ENCODE assay signal across 8 mouse cellular contexts in genomic region chr14:30880811-30881717, GRCm38 (mm10). TPM values are rescaled to one million over a fixed set of nuclear protein-coding genes. Genes with fewer than 3 reads are reported as not detected.
A peak's percentile ranks its signal among the peaks of the same experiment; 100 is the strongest.
DNase-seq lines count a peak whose midpoint lies in the region; ATAC-seq lines count a peak whose summit lies in the region.

No protein-coding gene starts in this region.

- no peak overlapping the region for H3K4me2 ChIP-seq in forebrain, embryonic 16.5 days (ENCODE audit: low read length)

- 86% methylated on average over 17 of the region's 17 CpGs for WGBS in forebrain, embryonic 16.5 days

- H3K27me3 ChIP-seq in forebrain, embryonic 16.5 days (replicated peaks; ENCODE audit: control insufficient read depth, insufficient read depth, low read length): no peaks in the 10 kb centered on the region

- no peaks in the 10 kb centered on the region for H3K9me3 ChIP-seq in forebrain, embryonic 16.5 days (ENCODE audit: control insufficient read depth, low read length)

- DNase-seq in heart, adult 8-10 months (ENCODE audit: low spot score): peak; percentile 78
- no peak for DNase-seq in heart, postnatal 25 days (ENCODE audit: low spot score)
- DNase-seq in testis, postnatal 10 days (ENCODE audit: low spot score): peak; percentile 85
- no peak for DNase-seq in testis, postnatal 14 days (ENCODE audit: low spot score)
- DNase-seq in cerebellum, adult 9-10 months: peak; percentile 77
- peak; percentile 70 to 83 for DNase-seq in heart, postnatal 36 days
- peak; percentile 67 to 80 for DNase-seq in lung, postnatal 4 days

- no peak overlapping the region for H3K4me3 ChIP-seq in forebrain, embryonic 16.5 days (replicated peaks; ENCODE audit: low read length)

- H3K4me1 ChIP-seq in forebrain, embryonic 16.5 days (replicated peaks; ENCODE audit: control insufficient read depth, insufficient read depth, low read length): no peaks in the 10 kb centered on the region

- intact Hi-C loops in heart, postnatal 25 days (cut with DNase I): loop anchor here (2.0 to 5.0 kb wide), 2 partner anchors 14 to 61 kb away; partner anchors contain the start of gene Itih1
- intact Hi-C loops in heart, postnatal 36 days (cut with DNase I): loop anchor here (1.0 to 5.0 kb wide), 4 partner anchors 15 to 289 kb away; partner anchors contain the start of gene Tmem110

- no peak for ATAC-seq in forebrain, embryonic 16.5 days

- no peak overlapping the region for H3K9ac ChIP-seq in forebrain, embryonic 16.5 days (replicated peaks; ENCODE audit: low read depth, low read length)

- no peaks in the 10 kb centered on the region for H3K36me3 ChIP-seq in forebrain, embryonic 16.5 days (ENCODE audit: control insufficient read depth, insufficient read depth)

- H3K27ac ChIP-seq in forebrain, embryonic 16.5 days (ENCODE audit: low read length): no peak overlapping the region

RNA-seq across cellular contexts. Expression of gene Mustn1, which starts 2.1 kb away (rescaled TPM):
- 10 to 100 TPM; 10.3 to 13.7 (median 12.1) TPM for total RNA-seq in heart, adult 8-10 months (2022)
- 10 to 100 TPM; 11.1 to 16.9 TPM for total RNA-seq in heart, postnatal 25 days (2021)
- 10 to 100 TPM; 12.7 to 16.5 TPM for total RNA-seq in heart, postnatal 36 days (2021)
- polyA plus RNA-seq in forebrain, embryonic 16.5 days (2015; fragmentation: Nextera tagmentation; extraction: Ambion mirVana): 0.46 and 0.90 TPM in 2 replicates

RNA-seq across cellular contexts. Expression of gene Itih4, which starts 5.2 kb away (rescaled TPM):
- total RNA-seq in heart, adult 8-10 months (2022): 1 to 10 TPM; 3.1 to 5.7 (median 4.7) TPM
- 1 to 10 TPM; 4.8 to 6.9 TPM for total RNA-seq in heart, postnatal 25 days (2021)
- total RNA-seq in heart, postnatal 36 days (2021): 1 to 10 TPM; 5.5 to 7.4 TPM
- not detected in 2 replicates for polyA plus RNA-seq in forebrain, embryonic 16.5 days (2015; fragmentation: Nextera tagmentation; extraction: Ambion mirVana)

RNA-seq across cellular contexts. Expression of gene Itih3, which starts 42.5 kb away (rescaled TPM):
- total RNA-seq in heart, adult 8-10 months (2022): 1 to 10 TPM in 1 of 4 experiments, under 1 TPM in 3; 0.32 to 1.2 (median 0.73) TPM
- total RNA-seq in heart, postnatal 25 days (2021): under 1 TPM; 0.39 to 0.64 TPM
- total RNA-seq in heart, postnatal 36 days (2021): 1 to 10 TPM in 1 of 2 experiments, under 1 TPM in 1; 0.73 to 1.2 TPM
- 0.40 and 0.58 TPM in 2 replicates for polyA plus RNA-seq in forebrain, embryonic 16.5 days (2015; fragmentation: Nextera tagmentation; extraction: Ambion mirVana)

RNA-seq across cellular contexts. Expression of gene Tmem110, which starts 55.7 kb away (rescaled TPM):
- total RNA-seq in heart, adult 8-10 months (2022): 10 to 100 TPM in 2 of 4 experiments, 1 to 10 TPM in 2; 6.6 to 11.0 (median 10.0) TPM
- total RNA-seq in heart, postnatal 25 days (2021): 1 to 10 TPM; 8.1 to 8.7 TPM
- total RNA-seq in heart, postnatal 36 days (2021): 1 to 10 TPM; 7.6 to 9.6 TPM
- 18.3 and 21.6 TPM in 2 replicates for polyA plus RNA-seq in forebrain, embryonic 16.5 days (2015; fragmentation: Nextera tagmentation; extraction: Ambion mirVana)

Comparison
In these comparisons a context has a peak if more than half of its experiments do, and no peak if none do; other contexts are left out.
1. DNase-seq: peak in heart, adult 8-10 months (single experiment), testis, postnatal 10 days (single experiment), cerebellum, adult 9-10 months (single experiment), heart, postnatal 36 days (2 of 2) and lung, postnatal 4 days (2 of 2); none in heart, postnatal 25 days (single experiment) and testis, postnatal 14 days (single experiment).